Mouse (Mus musculus): Measurements from ENCODE around the gene Chga.

DNA sequence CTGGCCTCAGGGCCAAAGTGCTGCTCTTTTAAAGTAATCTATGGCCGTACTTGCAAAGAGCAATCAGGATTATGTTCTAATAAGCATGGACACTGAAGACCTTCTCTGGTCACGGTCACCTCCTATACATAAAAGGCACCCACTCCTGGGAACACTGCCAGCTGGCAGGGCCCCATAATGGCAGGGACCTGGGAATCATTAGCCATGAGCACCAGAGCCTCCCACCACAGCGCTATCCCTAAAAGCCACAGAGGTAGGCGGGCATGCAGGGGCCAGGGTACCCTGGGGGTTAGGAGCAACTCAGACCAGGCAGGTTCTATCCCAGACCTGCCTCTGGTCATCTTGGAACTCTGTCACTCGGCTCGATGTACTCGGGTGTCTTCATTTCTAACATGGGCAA, 45.0 kb downstream of the Chga start:
- TF ChIP-seq CTCF (IDR thresholded peaks at IDR 0.05) (no peak), EP300 (IDR thresholded peaks at IDR 0.05) (no peak)

Measured in lung, postnatal 0 days (tissue).